Mouse (Mus musculus) spleen, postnatal 4 days (tissue): ENCODE data around the gene Fbxl18.

Experiments used
- DNase-seq, 2 experiments: peaks; one replicate each; pipeline ENCODE4 v3.0.0; 2022; ENCODE audit warnings: low spot score in 2 of 2

Gene Fbxl18

DNA sequence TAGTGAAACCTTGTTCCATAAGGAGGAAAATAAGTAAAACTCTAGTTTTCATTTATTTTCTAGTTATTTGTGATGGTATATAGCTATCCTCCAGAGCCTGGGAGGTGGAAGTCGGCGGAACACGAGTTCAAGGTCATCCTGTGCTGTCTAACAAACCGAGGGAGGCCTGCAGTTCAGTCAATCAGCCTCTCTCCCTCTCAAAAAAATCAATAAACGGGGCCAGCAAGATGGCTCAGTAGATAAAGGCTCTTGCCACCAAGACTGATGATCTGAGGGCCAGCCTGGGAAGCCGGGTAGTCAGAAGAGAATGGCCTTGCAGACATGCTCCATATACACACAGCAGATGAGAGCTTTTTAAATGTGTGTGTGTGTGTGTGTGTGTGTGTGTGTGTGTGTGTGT lies 71.1 kb downstream of the Fbxl18 start:
- no peak for DNase-seq

DNA sequence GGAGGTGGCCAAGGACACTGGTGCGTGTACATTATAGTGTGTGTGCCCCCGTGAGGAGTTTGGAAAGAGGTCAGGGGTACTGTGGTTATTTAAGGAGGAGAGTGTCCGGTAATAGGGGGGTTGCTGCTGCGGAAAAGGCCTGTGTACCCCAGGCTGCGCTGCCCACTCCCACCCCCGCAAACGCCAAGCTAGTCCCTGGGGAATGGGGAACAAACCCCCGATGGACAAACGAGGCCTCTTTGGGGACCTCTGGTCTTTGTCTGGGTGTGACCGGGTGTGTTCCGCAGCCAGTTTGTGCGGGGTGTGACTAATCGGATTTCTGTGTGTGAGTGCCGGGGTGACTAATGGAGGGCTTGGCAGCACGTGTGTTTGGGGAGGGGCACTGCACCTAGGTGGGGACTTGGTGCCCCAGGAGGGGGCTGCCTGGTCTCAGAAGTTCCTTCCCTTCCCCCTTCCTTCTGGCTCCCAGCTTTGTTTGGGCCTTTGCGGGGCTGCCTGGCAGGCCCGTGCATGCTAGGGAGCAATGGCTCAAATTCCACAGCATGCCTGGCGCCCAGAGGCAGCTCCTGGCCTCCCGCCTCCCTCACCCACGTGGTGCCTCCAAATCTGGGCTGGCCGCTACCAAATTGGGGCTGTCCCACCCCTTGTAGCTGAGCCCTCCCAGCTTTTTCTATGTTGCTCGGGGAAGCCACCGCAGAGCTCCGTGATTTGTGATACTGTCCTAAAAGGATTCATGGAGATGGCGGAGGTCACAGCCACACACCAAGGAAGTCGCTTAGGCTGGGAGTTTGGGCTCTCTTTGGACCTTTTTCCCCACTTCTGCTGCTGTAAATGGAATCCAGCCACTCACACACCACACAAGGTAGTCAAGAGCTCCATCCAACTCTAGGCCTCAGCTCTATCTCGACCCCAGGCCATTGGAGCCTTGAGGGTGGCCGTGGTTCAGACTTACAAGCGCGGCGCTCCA lies 71.8 kb downstream of the Fbxl18 start:
- DNase-seq: peak in 1 of 2 experiments; percentile 25

DNA sequence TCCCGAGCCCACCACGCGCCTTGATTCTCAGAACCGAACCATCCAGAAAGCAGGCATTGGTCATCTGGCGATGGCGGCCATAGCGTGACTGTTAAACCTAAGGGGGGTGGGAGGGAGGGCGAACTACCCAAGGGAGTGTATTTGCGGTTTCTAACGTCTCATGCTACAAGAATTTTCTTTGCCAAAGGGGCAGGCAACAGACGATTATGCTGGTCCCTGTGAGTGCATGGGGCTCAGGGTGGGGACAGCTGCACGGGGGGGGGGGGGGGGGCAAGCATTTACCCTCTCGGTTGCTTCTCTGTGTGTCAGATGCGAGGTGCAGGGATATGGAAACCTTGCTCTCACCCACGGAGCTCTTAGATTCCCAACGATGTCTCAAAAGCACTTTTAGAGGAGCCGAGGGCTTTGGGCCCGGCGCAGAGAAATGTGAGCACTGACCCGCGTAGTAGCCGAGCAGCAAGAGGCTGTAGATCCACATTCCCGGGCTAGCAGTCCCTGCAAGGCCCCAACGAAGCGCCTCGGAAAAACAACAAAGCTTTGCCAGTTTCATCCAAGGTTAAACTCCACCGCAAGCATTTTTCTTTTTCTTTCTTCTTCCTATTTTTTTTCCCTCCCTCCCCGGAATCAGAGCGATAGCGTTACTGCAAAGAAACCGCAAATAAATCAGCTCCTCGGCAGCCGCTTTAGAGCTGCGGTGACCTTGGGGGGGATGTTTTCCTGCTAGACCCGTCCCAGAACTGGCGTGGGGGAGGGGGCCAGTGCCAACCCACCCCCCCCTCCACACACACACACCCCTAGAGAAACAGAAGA lies 72.7 kb downstream of the Fbxl18 start:
- no peak for DNase-seq

DNA sequence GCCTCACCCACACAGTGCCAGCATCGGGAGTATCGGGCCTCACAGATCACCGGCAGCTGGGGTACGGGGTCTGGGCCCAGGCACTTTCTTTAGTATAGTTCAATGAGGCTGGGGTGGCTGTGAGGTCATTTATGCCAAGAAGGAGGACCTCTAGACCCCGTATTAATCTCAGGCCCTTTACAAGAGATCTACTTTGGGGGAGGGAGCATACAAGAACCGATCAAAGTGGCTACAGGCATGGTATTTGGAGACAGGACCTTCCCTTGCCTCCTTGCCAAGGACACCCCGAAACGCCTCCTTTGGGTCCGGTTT lies 73.3 kb downstream of the Fbxl18 start:
- no peak for DNase-seq

DNA sequence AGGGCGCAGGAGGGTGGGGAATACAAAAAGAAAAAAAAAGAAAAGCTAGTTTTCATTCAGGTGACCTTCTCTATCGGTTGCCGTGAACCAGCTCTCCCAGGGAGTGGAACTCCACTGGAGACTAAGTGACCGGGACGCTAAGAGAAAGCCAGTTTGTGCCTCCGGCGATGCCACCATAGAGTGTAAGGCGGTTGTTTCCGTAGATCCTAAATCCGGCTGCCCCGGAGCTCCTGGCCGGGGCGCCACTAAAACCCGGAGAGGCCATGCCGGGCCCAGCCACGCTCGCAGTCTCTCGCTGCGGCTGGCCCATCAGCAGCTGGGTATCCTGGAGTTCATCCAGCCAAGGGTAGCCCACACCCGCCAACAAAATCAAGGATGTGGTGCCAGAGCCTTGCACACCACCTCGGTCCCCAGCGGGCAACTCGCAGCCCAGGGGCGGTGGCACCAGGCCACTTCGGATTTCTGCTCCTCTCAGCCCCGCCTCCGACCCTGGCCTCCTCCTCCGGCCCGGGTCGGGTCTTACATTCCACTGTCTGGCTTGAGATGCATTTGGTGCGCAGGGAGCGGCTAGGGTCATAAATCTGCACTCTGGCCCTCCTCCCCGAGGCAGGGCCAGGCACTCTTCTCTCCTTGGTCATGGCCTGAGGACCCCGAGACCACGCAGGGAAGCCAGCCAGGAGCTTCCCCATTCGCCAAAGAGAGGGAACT lies 73.8 kb downstream of the Fbxl18 start:
- DNase-seq: peak; percentile 63 to 85

DNA sequence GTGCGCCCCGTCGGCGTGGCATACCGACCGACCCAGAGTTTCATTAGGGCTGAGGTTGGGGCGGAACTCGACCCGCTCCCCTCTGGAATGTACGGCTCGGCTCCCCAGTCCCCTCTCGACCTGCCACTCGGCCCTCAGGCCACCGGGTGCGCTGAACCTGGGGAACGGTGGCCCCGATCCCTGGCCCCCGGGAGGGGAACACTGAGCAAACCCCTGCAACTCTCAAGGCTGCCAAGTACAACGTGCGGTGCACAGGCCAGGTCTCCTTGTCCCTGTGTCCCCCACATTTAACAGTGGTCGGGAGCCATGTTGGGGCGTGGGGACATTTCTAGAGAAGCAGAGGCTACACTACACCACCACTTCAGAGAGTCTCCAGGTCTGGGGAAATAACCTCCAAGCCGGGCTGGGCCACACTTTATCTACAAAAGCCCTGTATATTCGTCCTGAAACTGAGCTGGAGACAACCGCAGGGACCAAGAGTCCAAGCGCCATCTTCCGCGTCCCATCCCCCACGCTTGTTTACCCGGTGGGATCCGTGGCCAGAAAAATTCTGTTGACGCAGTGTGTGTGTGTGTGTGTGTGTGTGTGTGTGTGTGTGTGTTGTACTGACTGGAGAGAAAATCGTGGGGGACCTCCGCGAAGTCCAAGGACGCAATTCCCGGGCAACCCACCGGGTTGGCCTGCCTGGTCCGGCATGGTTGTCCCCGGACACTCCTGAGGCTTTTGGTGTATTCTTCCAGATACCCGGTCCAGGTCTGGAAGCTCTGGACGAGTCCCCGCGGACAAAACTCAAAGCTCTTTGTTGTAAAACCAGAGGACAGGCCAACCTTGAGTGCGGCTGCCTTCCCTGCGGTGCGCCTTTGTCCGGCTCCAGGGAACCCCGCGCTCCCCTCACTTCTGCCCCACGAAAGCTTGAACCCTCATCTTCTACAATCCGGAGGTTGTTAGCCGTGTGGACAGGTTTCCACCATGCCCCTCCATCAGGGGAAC lies 74.7 kb downstream of the Fbxl18 start:
- peak; percentile 33 to 75 for DNase-seq

DNA sequence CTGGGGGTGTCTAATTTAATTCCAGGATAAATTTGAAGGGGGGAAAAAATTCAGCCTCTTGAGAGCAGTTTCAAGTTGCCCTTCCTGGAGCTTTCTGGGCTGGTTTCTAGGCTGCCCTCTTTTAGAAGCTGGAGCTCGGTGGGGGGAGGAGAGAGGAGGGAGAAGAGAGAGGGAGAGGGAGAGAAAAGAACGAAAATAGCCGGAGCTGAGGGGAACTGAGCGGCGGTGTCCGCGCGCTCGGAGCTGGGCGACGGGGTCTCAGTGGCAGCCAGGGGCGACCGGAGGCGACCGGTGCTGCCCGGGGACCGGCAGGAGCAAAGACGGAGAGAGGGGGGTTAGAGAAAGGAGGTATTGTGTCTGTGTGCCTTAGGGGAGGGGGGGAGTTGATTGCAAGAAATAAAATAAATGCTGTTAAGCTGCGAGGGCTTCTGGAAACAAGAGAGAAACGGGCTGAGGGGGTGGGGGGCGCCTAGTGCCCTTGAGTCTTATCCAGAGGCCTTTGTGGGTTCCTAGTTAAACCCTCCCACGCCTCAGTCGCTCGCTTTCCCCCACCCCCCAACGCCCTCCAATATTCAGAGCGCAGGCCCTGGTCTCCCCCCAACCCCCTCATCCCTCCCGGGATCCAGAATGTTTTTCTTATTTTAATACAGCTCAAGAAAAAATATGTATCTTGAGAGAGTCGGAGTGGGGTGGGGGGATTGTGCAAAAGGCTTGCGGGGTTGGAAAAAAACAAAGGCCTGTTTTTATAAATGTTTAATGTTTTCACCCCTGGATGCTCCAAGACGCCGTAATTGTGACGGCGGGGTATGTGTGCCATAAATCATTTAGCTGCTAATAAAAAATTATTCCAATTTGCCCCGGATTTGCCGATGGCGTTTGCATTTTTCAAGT lies 75.6 kb downstream of the Fbxl18 start:
- DNase-seq: peak; percentile 22 to 66

DNA sequence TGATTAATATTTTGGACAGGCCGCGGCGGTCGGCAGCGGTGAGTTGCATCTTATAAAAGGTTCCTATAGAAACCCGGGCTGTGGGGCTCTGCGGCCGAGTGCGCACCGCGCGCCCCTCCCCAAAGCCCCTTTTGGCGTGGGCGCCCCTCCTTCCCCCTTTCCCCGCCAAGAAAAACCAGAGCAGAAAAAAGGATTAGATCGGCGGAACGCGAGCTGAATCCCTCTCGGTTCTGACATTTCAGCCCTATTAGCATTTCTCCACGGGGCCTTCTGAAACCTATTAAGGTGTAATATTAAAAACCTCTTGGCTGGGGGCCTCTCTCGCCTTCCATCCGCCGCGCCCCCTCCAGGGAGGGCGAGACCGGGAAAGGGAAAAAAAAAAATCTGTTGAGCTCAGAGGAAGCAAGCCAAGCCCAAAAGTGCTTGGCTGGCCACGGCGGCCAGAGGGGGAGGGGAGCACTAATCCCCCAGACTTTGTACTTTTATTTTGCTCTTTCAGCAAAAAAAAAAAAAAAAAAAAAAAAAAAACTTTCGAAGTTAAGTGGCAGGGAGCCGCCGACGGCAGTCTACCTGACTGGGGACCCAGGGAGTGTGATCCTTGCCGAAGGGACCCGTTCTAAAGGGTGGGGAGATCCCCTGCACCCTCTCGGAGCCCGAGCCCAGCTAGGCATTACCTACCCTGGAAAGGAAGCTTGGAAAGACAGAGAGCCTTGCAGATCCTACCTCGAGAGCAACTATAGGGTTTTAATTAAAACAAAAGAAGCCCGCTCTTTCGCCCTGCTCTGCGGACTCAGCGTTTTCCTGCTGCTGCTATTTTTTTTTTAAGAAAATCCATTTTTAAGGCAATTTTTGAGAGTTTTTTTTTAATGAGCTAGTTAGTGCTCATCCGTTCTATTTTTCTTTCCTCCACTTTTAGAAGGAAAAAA lies 76.5 kb downstream of the Fbxl18 start:
- peak in 1 of 2 experiments; percentile 38 for DNase-seq

DNA sequence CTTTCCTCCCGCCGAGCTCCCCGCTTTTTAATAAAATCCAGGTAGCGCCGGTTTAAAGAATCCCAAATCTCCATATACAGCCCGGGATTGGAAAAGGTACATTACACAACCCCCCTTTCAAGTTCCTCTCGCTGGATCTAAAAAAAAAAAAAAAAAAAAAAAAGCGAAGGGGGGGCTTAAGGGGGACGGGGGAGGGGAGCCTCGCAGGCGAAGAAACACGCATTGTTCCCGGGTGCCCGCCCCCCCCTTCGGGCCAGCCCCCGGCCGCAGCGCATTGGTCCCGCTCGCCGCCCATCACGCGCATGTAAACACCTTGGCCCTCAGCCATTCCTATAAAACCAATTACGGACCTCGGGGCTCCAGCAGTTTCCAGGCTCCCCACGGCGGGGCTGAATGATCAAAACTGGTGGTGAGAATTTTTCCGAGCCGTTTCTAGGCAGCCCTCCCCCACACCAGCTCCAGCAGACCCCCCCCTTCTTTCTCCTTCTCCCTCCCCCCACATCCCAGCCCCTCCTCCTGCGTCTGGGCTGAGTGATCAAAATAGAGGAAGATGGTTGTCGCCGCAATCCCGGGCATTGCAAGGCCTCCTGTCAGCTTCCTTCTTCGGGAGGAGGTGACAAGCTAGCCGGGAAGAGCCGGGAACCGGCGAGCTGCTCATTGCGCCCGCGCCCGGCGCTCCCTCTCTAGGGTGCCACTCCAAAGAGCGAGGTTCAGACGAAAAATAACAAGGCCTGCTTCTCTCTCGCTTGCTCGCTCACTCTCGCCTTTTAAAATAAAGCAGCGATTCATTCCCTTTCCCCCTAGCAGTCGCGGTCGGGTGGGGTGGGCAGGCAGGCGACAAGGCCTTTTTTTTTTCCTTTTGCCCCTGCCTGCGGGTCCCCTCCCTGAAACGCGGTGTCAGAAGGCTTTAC lies 77.4 kb downstream of the Fbxl18 start, which contains the start of gene Tnrc18:
TSS of gene Tnrc18 (minus strand) at position 139 of the 911 bp plus-strand sequence.
- DNase-seq: peak; percentile 89 to 94
